Mouse (Mus musculus) forebrain, embryonic 10.5 days (tissue): ENCODE measurements around the gene Rnaseh2b. TPM values are rescaled to one million over a fixed set of nuclear protein-coding genes. Genes with fewer than 3 reads are reported as not detected.

Experiments used
- DNase-seq: peaks from one replicate; pipeline ENCODE4 v3.0.0-alpha.2; 2017; ENCODE audit warnings: low spot score; ENCODE audit errors: extremely low spot score
- H3K27ac ChIP-seq: fragments of 300-500 bp; sonication (generic); 2 replicates; pipeline ENCODE4 v1.5.1; 2016; ENCODE audit warnings: mild to moderate bottlenecking
- H3K27me3 ChIP-seq: fragments of 300-500 bp; sonication (generic); 2 replicates; pipeline ENCODE4 v1.6.1; 2016; ENCODE audit warnings: mild to moderate bottlenecking; ENCODE audit not compliant: poor library complexity, severe bottlenecking
- H3K36me3 ChIP-seq: fragments of 300-500 bp; sonication (generic); replicated peaks from 2 replicates; pipeline ENCODE4 v1.6.1; 2016; ENCODE audit warnings: mild to moderate bottlenecking, moderate library complexity
- H3K4me1 ChIP-seq: fragments of 300-500 bp; sonication (generic); 2 replicates; pipeline ENCODE4 v1.6.1; 2016
- H3K4me3 ChIP-seq: fragments of 300-500 bp; sonication (generic); 2 replicates; pipeline ENCODE4 v1.5.1; 2016; ENCODE audit warnings: mild to moderate bottlenecking, moderate library complexity
- H3K9me3 ChIP-seq: fragments of 300-500 bp; sonication (generic); 2 replicates; pipeline ENCODE4 v1.6.1; 2016; ENCODE audit warnings: mild to moderate bottlenecking, moderate library complexity
- WGBS: fragments of 180-500 bp; shearing (Covaris S2); methylation state at CpG from one replicate; pipeline ENCODE4 v1.1.7; 2016; 5-methylcytosine and 5-hydroxymethylcytosine counted together
- polyA plus RNA-seq: library from polyadenylated mRNA; unstranded; fragments of >200 nt; fragmentation: Nextera tagmentation; extraction: Ambion mirVana; gene quantifications from 2 replicates; pipeline ENCODE4 v1.2.1, GENCODE M21; 2016

Rnaseh2b gene
- polyA plus RNA-seq, 1 experiment from 2014 or later: 79.2 TPM

GRCm38 (mm10) chr14:62380606-62381005 lies 88.2 kb downstream of the Rnaseh2b start:
- H3K4me1 ChIP-seq: 0 out of 2 replicates have a peak, but pooled peaks cover 3% of the 10 kb centered on the region
- H3K27ac ChIP-seq: no peak overlapping the region
- no peaks in the 10 kb centered on the region for H3K9me3 ChIP-seq
- H3K36me3 ChIP-seq: peaks cover 24% of the 10 kb centered on the region
- no peak overlapping the region for H3K4me3 ChIP-seq
- WGBS: 70% methylated on average over 6 of the region's 6 CpGs
- DNase-seq: no peak
- no peaks in the 10 kb centered on the region for H3K27me3 ChIP-seq

DNA sequence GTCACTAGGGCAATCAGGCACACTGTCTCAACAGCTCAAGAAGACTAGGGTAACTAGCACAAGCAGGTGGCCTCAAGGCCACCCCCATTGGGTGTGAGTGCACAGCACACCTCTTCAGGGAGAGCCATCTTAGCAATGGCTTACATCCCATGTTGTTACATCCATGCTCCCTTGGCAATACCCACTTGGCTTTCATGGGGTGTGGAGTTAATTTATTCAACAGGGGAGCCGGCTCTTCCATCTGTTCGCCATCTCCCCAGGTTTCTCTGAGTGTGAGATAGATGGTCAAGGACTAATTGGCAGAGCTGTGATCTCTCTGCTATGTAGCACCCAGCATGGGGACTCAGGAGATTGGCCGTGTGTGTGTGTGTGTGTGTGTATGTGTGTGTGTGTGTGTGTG lies 90.7 kb downstream of the Rnaseh2b start:
- no peaks in the 10 kb centered on the region for H3K27me3 ChIP-seq
- H3K36me3 ChIP-seq: peaks cover 2% of the 10 kb centered on the region
- no peak for DNase-seq
- H3K4me3 ChIP-seq: no peak overlapping the region
- H3K9me3 ChIP-seq: no peaks in the 10 kb centered on the region
- 88% methylated on average over 3 of the region's 3 CpGs for WGBS
- H3K4me1 ChIP-seq: 0 out of 2 replicates have a peak, but pooled peaks cover 3% of the 10 kb centered on the region
- no peak overlapping the region for H3K27ac ChIP-seq

DNA sequence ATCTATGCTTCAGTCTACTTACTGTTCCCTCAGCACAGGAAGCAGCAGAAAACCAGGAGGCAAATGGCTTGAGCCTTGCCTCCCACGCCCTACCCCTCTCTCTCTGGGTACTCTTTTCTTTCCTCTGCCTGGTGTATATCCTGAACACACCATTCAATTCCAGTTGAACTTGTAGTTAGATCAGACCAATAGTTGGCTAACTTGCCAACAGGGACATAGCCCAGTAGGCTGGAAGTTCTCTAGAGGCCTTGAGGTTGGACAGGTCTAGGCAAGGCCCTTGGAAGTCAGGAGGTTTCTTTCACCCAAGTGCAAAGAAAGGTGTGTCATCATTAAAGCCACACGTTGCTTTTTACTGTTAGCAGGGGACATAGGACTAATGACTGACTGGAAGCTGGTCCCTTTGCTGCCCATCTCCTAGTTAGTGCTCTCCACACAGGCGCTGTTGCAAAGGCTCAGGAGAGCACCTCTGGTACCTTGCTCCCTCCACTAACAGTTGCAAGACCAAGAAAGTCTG lies 91.5 kb downstream of the Rnaseh2b start:
- Histone ChIP-seq H3K4me3 (no peak overlapping the region), H3K36me3 (no peaks in the 10 kb centered on the region; the same call in 1 of the 2 replicates), H3K27me3 (no peaks in the 10 kb centered on the region), H3K9me3 (no peaks in the 10 kb centered on the region), H3K4me1 (peaks cover 6% of the 10 kb centered on the region), H3K27ac (no peak overlapping the region)
- no peak for DNase-seq
- WGBS: 95% methylated on average over 3 of the region's 3 CpGs

DNA sequence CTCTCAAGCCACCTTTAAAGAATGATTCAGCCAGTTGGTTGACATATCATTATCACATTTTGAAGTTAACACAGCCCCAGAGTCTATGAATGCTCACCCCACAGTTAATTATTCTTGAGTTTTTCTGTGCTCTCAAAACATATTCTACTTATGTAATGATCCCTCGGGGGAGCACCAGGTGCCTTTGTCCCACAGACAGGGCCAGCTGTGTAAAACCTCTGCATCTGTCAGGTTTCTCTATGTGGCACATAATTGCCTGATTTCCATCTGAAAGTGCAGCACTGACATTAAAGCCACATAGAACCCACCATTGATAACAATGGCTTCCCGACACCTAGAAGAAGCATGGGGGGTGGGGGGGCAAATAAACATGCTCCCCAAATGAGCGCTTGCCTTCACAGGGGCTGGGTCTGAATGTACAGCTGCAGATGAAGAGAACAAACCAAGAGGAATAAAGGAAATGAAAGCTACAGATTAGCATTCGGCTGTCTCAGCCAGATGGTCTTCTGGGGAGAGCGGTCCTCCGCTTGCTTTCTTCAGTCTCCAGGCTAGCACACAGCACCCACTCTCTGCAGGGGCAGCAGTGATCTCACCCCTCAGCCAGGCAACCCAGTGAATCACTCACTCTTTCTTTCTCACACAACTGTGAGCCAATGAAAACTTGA lies 96.8 kb downstream of the Rnaseh2b start:
- DNase-seq: no peak
- no peaks in the 10 kb centered on the region for H3K9me3 ChIP-seq
- H3K36me3 ChIP-seq: no peaks in the 10 kb centered on the region
- WGBS: 65% methylated on average over 6 of the region's 6 CpGs
- H3K27ac ChIP-seq: peak overlapping the region; percentile 65; the same call in 1 of the 2 replicates
- H3K4me1 ChIP-seq: peaks cover 17% of the 10 kb centered on the region
- no peak overlapping the region for H3K4me3 ChIP-seq
- H3K27me3 ChIP-seq: no peaks in the 10 kb centered on the region

GRCm38 (mm10) chr14:62389729-62390536 lies 97.5 kb downstream of the Rnaseh2b start:
- Histone ChIP-seq H3K27me3 (no peaks in the 10 kb centered on the region), H3K4me3 (no peak overlapping the region), H3K9me3 (no peaks in the 10 kb centered on the region), H3K36me3 (no peaks in the 10 kb centered on the region), H3K4me1 (peaks cover 17% of the 10 kb centered on the region), H3K27ac (peak overlapping the region; percentile 65; the same call in 1 of the 2 replicates)
- DNase-seq: no peak
- WGBS: 82% methylated on average over 9 of the region's 9 CpGs

DNA sequence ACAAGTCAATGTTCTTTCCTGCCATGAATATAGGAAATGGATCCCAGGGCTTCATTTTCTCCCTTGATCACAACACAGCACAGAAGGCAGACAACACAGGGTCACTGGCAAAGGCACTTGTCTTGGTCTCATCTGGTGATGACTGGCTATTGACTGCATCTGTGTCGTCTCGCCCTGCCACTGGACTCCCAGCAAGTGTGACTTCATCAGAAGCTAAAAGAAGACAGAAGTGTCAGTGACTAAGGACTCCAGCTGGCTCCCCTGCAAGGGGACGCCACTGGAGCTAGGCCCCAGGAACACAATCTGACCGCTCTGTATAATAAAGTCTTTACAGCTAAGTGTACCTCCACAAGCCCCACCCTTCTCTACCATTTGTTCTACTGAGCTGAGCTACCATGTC lies 100.4 kb downstream of the Rnaseh2b start:
- H3K9me3 ChIP-seq: no peaks in the 10 kb centered on the region
- no peak overlapping the region for H3K27ac ChIP-seq
- no peak for DNase-seq
- no peak overlapping the region for H3K4me3 ChIP-seq
- H3K36me3 ChIP-seq: no peaks in the 10 kb centered on the region
- peaks cover 17% of the 10 kb centered on the region for H3K4me1 ChIP-seq
- WGBS: 88% methylated on average over 4 of the region's 4 CpGs
- no peaks in the 10 kb centered on the region for H3K27me3 ChIP-seq

GRCm38 (mm10) chr14:62395346-62395745 lies 103.0 kb downstream of the Rnaseh2b start:
- H3K27me3 ChIP-seq: no peaks in the 10 kb centered on the region
- WGBS: 88% methylated on average over 2 of the region's 2 CpGs
- no peak for DNase-seq

GRCm38 (mm10) chr14:62416007-62416741 lies 123.8 kb downstream of the Rnaseh2b start:
- no peak for DNase-seq
- Histone ChIP-seq H3K27me3 (no peaks in the 10 kb centered on the region), H3K4me3 (no peak overlapping the region), H3K27ac (peak overlapping the region; percentile 22; the same call in 1 of the 2 replicates), H3K36me3 (no peaks in the 10 kb centered on the region), H3K9me3 (no peaks in the 10 kb centered on the region), H3K4me1 (peaks cover 16% of the 10 kb centered on the region)
- 63% methylated on average over 7 of the region's 7 CpGs for whole genome bisulfite sequencing

More at GRCm38 (mm10) chr14:62395346-62395745, 103.0 kb downstream of the Rnaseh2b start:
- no peak overlapping the region for H3K27ac ChIP-seq
- no peaks in the 10 kb centered on the region for H3K36me3 ChIP-seq
- no peaks in the 10 kb centered on the region for H3K9me3 ChIP-seq
- H3K4me3 ChIP-seq: no peak overlapping the region
- no peaks in the 10 kb centered on the region for H3K4me1 ChIP-seq

DNA sequence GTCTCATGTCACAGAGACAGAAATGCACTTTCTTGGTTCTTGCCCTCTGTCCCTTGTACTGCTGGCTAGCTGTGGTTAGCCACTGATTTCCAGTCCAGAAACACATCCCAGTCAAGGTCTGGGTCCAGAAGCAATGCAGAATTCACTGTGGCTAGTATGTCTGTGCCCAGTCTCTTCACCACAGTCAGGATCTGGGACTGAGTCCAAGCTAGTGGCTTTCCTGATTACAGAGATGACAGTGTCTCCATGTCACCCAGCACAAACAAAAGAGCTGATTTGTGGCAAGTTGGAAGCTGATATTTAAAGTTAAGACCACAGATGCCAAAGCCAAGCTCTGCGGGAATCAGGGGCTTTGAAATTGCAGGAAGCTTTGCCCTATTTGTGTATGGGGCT lies 124.3 kb downstream of the Rnaseh2b start:
- H3K36me3 ChIP-seq: no peaks in the 10 kb centered on the region
- H3K4me3 ChIP-seq: no peak overlapping the region
- H3K4me1 ChIP-seq: peaks cover 16% of the 10 kb centered on the region
- no peaks in the 10 kb centered on the region for H3K27me3 ChIP-seq
- no peak for DNase-seq
- no peaks in the 10 kb centered on the region for H3K9me3 ChIP-seq
- H3K27ac ChIP-seq: no peak overlapping the region
- WGBS: 72% methylated on average over 1 of the region's 1 CpGs

- Histone ChIP-seq H3K27ac (no peak overlapping the region), H3K27me3 (no peaks in the 10 kb centered on the region), H3K4me1 (peaks cover 16% of the 10 kb centered on the region), H3K9me3 (no peaks in the 10 kb centered on the region), H3K4me3 (no peak overlapping the region), H3K36me3 (no peaks in the 10 kb centered on the region)
- DNase-seq: no peak
- 85% methylated on average over 3 of the region's 3 CpGs for whole genome bisulfite sequencing
Measured at GRCm38 (mm10) chr14:62417501-62417900, 125.1 kb downstream of the Rnaseh2b start.

DNA sequence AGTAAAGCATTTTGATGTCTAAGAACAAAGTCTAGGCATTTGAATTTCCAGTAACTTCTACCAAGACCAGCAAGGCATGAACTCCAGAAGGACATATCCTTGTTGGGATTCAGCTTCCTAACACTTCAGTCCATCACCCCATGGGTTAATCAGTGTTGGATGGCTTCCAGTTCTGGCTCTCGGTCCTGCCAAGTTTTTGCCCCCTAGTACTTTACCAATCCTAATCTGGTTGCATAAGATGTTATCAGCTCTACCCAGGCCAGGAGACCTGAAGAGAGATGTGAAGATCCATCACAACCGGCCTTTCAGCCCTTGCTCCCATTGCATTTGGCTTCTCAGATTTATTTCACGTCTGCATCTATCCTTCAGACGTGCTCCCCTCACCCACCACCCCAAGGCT lies 129.9 kb downstream of the Rnaseh2b start:
- Histone ChIP-seq H3K27me3 (no peaks in the 10 kb centered on the region), H3K4me1 (no peaks in the 10 kb centered on the region), H3K9me3 (no peaks in the 10 kb centered on the region), H3K27ac (no peak overlapping the region), H3K4me3 (no peak overlapping the region), H3K36me3 (no peaks in the 10 kb centered on the region)
- 92% methylated on average over 4 of the region's 4 CpGs for WGBS
- no peak for DNase-seq
